Mouse (Mus musculus): ENCODE data around the gene Tspo2. TPM values are rescaled to one million over a fixed set of nuclear protein-coding genes. Genes with fewer than 3 reads are reported as not detected.
A peak's percentile ranks its signal among the peaks of the same experiment; 100 is the strongest.

Tspo2 gene
- polyA plus RNA-seq, 1 experiment from 2014 or later: 0.24 TPM

DNA sequence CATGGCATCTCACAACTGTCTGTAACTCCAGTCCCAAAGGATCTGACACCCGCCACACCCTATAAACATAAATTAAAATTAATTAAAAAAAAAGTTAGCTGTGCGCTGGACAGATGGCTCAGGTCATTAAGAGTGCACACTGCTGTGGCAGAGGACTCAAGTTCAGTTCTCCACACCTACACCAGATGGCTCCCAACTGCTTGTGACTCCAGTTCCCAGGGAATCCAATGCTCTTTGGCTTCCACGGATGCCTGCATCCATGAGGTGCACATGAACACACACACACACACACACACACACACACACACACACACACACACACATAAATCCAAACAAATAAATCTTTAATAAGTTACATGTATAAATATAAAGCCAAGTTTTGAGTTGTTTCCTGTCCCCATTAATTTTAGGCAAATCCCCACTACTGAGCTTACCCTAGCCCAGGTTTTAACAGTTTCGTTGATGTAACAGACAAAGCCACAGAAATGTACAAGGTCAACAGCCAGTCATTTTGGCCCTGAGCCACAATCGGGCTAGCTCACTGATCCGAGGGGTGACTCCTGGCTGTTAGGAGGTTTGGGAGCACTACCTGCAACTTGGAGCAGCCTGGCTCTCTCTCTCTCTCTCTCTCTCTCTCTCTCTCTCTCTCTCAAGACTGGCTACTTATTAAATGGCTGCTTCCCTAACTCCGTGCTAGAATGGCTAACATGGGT, 8.4 kb downstream of the Tspo2 start:
- Histone ChIP-seq H3K9me3 (no peaks in the 10 kb centered on the region), H3K4me1 (peaks cover 3% of the 10 kb centered on the region), H3K27ac (replicated peaks) (no peak overlapping the region), H3K27me3 (replicated peaks; ENCODE audit: low read depth, poor library complexity, severe bottlenecking) (no peaks in the 10 kb centered on the region), H3K36me3 (replicated peaks) (no peaks in the 10 kb centered on the region), H3K4me3 (no peak overlapping the region)
- DNase-seq (ENCODE audit: low spot score): no peak
- 82% methylated on average over 7 of the region's 7 CpGs for WGBS

- no peaks in the 10 kb centered on the region for H3K27me3 ChIP-seq (replicated peaks; ENCODE audit: low read depth, poor library complexity, severe bottlenecking)
- peak overlapping the region; percentile 84 for H3K27ac ChIP-seq (replicated peaks)
- 16% methylated on average over 7 of the region's 7 CpGs for WGBS
- peaks cover 31% of the 10 kb centered on the region for H3K4me1 ChIP-seq
- H3K36me3 ChIP-seq (replicated peaks): no peaks in the 10 kb centered on the region
- H3K4me3 ChIP-seq: no peak overlapping the region
- DNase-seq (ENCODE audit: low spot score): peak; percentile 75
- H3K9me3 ChIP-seq: no peaks in the 10 kb centered on the region
These were observed 13.9 kb downstream of the Tspo2 start for GRCm38 (mm10) chr17:48437421-48437911.

- no peaks in the 10 kb centered on the region for H3K9me3 ChIP-seq
- peaks cover 34% of the 10 kb centered on the region for H3K4me1 ChIP-seq
- DNase-seq (ENCODE audit: low spot score): no peak
- H3K27me3 ChIP-seq (replicated peaks; ENCODE audit: low read depth, poor library complexity, severe bottlenecking): no peaks in the 10 kb centered on the region
- no peak overlapping the region for H3K4me3 ChIP-seq
- H3K36me3 ChIP-seq (replicated peaks): no peaks in the 10 kb centered on the region
- H3K27ac ChIP-seq (replicated peaks): peak overlapping the region; percentile 8; the same call in 1 of the 2 replicates
- WGBS: 75% methylated on average over 1 of the region's 1 CpGs
These were observed 14.8 kb downstream of the Tspo2 start for GRCm38 (mm10) chr17:48436487-48436886.

GRCm38 (mm10) chr17:48434479-48434878, 16.8 kb downstream of the Tspo2 start:
- DNase-seq (ENCODE audit: low spot score): no peak
- 86% methylated on average over 5 of the region's 5 CpGs for WGBS

GRCm38 (mm10) chr17:48433689-48434330, 17.5 kb downstream of the Tspo2 start:
- H3K27me3 ChIP-seq (replicated peaks; ENCODE audit: low read depth, poor library complexity, severe bottlenecking): no peaks in the 10 kb centered on the region
- H3K9me3 ChIP-seq: no peaks in the 10 kb centered on the region
- H3K4me3 ChIP-seq: no peak overlapping the region
- H3K27ac ChIP-seq (replicated peaks): no peak overlapping the region
- H3K36me3 ChIP-seq (replicated peaks): no peaks in the 10 kb centered on the region
- WGBS: 65% methylated on average over 6 of the region's 6 CpGs
- DNase-seq (ENCODE audit: low spot score): no peak
- H3K4me1 ChIP-seq: peaks cover 56% of the 10 kb centered on the region

More at GRCm38 (mm10) chr17:48434479-48434878, 16.8 kb downstream of the Tspo2 start:
- peaks cover 52% of the 10 kb centered on the region for H3K4me1 ChIP-seq
- H3K27me3 ChIP-seq (replicated peaks; ENCODE audit: low read depth, poor library complexity, severe bottlenecking): no peaks in the 10 kb centered on the region
- no peak overlapping the region for H3K4me3 ChIP-seq
- no peak overlapping the region for H3K27ac ChIP-seq (replicated peaks)
- H3K36me3 ChIP-seq (replicated peaks): no peaks in the 10 kb centered on the region
- no peaks in the 10 kb centered on the region for H3K9me3 ChIP-seq

- no peaks in the 10 kb centered on the region for H3K36me3 ChIP-seq (replicated peaks)
- DNase-seq (ENCODE audit: low spot score): no peak
- 74% methylated on average over 20 of the region's 20 CpGs for WGBS
- H3K27me3 ChIP-seq (replicated peaks; ENCODE audit: low read depth, poor library complexity, severe bottlenecking): no peaks in the 10 kb centered on the region
- no peaks in the 10 kb centered on the region for H3K9me3 ChIP-seq
- H3K27ac ChIP-seq (replicated peaks): no peak overlapping the region
- H3K4me3 ChIP-seq: no peak overlapping the region
- peaks cover 62% of the 10 kb centered on the region for H3K4me1 ChIP-seq
These were observed 18.2 kb downstream of the Tspo2 start for GRCm38 (mm10) chr17:48433006-48433655.

GRCm38 (mm10) chr17:48432158-48432980, 19.0 kb downstream of the Tspo2 start, which contains the start of gene Apobec2:
Apobec2 (minus strand) TSS chr17:48432930.
- peak within 1 kb of the TSS; percentile 19; the same call in 1 of the 2 replicates for H3K27ac ChIP-seq (replicated peaks)
- no peaks in the 10 kb centered on the region for H3K9me3 ChIP-seq
- H3K4me3 ChIP-seq: no peak within 1 kb of the TSS
- peaks cover 59% of the 10 kb centered on the region for H3K4me1 ChIP-seq
- 62% methylated on average over 16 of the region's 16 CpGs for WGBS
- no peaks in the 10 kb centered on the region for H3K27me3 ChIP-seq (replicated peaks; ENCODE audit: low read depth, poor library complexity, severe bottlenecking)
- no peak for DNase-seq (ENCODE audit: low spot score)
- H3K36me3 ChIP-seq (replicated peaks): no peaks in the 10 kb centered on the region

DNA sequence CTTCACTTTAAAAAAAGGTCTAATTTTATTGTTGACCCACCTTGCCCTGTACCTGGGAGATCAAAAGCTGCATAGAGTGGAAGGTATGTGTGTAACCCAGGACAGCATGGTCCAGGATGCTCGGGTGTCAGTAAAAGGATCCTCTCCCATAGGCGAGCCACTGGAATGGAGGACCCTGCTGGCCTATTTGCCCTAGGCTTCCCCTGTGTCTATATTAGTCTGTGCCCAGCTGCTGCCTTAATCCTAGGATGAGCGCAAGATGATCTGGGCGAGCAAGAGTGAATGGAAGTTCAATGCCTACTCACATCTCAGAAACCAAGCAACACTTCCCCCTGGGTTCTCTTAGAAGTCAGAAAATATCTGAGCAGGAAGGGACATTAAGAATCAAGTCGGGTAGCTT, 20.3 kb downstream of the Tspo2 start:
- Histone ChIP-seq H3K9me3 (no peaks in the 10 kb centered on the region), H3K4me1 (peaks cover 58% of the 10 kb centered on the region), H3K27me3 (replicated peaks; ENCODE audit: low read depth, poor library complexity, severe bottlenecking) (no peaks in the 10 kb centered on the region), H3K27ac (replicated peaks) (no peak overlapping the region), H3K36me3 (replicated peaks) (no peaks in the 10 kb centered on the region), H3K4me3 (no peak overlapping the region)
- DNase-seq (ENCODE audit: low spot score): no peak
- WGBS: 70% methylated on average over 5 of the region's 5 CpGs

DNA sequence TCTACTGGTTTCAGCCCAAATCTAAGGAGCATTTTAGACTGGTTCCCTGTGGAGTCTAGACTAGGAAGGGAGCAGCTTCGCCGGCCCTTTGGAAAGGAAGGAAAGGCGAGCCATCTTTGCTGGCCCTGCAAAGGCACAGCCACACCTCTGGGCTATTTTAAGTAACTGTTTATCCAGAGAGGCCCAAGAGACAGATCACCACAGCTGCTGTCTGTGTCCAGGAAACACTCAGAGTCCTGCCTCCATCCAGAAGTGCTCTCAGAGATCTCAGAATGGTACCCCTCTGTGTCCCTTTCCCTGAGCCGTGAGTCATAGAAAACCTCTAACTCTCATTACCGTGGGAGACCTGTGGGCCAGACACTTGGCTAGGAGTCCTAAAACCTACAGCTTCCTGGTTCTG, 20.9 kb downstream of the Tspo2 start:
- DNase-seq (ENCODE audit: low spot score): no peak
- no peak overlapping the region for H3K4me3 ChIP-seq
- H3K36me3 ChIP-seq (replicated peaks): no peaks in the 10 kb centered on the region
- H3K27me3 ChIP-seq (replicated peaks; ENCODE audit: low read depth, poor library complexity, severe bottlenecking): no peaks in the 10 kb centered on the region
- H3K9me3 ChIP-seq: no peaks in the 10 kb centered on the region
- WGBS: 45% methylated on average over 5 of the region's 5 CpGs
- H3K27ac ChIP-seq (replicated peaks): peak overlapping the region; percentile 70
- peaks cover 62% of the 10 kb centered on the region for H3K4me1 ChIP-seq

DNA sequence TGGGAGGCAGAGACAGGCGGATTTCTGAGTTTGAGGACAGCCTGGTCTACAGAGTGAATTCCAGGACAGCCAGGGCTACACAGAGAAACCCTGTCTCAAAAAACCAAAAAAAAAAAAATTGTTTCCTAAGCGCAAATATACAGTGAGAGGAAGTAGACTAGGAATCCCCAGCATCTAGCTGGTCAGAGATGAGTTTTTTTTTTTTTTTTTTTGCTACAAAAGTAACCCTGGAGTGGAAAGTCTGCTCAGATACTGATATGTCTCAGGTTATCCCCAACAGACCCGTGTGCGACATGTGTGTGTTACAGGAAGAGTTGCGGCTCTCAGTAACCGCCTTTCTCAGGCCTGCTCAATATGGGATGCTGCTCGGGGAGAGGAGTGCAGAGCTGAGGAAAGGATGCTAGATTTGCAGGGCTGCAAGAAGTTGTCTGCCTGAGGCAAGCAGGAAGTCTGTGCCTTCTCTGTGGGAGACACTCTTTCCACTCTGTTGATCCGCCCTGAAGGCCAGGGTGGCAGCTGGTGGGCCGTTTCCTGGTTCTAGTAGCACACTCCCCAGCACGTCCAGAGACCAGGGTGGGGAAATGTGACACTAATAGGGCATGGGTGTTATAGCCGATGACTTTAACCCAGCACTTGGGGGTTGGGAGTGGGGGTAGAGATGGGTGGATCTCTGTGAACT, 23.3 kb downstream of the Tspo2 start:
- no peak overlapping the region for H3K4me3 ChIP-seq
- H3K9me3 ChIP-seq: no peaks in the 10 kb centered on the region
- no peaks in the 10 kb centered on the region for H3K36me3 ChIP-seq (replicated peaks)
- no peak for DNase-seq (ENCODE audit: low spot score)
- no peaks in the 10 kb centered on the region for H3K27me3 ChIP-seq (replicated peaks; ENCODE audit: low read depth, poor library complexity, severe bottlenecking)
- H3K4me1 ChIP-seq: peaks cover 58% of the 10 kb centered on the region
- WGBS: 48% methylated on average over 11 of the region's 11 CpGs
- peak overlapping the region; percentile 60; the same call in 1 of the 2 replicates for H3K27ac ChIP-seq (replicated peaks)

DNA sequence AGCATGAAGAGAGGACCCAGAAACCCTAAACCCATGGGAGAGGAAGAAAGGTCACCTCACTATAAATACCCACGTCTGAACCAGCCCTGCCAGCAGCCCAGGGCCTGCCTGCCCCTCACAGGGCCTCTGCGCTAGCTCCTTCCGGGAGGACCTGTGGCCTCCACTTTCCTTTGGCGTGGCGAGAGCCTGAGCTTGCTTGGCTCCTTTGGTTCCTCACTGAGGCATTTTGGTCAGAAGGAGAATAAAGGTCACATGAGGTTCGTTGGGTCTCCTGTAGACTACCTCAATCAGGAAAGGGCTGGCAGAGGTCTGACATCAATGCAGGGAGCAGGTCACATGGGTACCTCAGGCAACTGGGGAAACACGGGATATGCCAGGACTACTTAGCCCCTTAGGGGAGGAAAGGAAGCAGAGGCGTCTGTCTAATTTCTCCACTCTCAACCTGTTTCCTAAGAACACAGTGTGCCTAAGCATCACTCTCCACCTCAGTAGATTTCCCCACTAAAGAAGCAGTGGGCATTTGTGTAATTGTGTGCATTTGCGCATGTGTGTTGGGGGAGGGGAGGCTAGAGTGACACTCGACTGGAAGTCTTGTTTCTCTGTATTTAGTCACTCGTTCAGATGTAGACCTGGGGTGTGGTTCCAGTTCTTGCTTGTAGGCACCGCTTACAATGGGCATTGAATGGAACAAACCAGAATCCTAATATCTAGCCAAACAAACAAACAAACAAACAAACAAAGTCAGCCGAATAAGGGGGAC, 24.2 kb downstream of the Tspo2 start:
- Histone ChIP-seq H3K9me3 (no peaks in the 10 kb centered on the region), H3K27me3 (replicated peaks; ENCODE audit: low read depth, poor library complexity, severe bottlenecking) (no peaks in the 10 kb centered on the region), H3K36me3 (replicated peaks) (no peaks in the 10 kb centered on the region), H3K4me3 (no peak overlapping the region), H3K27ac (replicated peaks) (peak overlapping the region; percentile 42), H3K4me1 (peaks cover 50% of the 10 kb centered on the region)
- peak; percentile 38 for DNase-seq (ENCODE audit: low spot score)
- 46% methylated on average over 13 of the region's 13 CpGs for WGBS

Data from embryonic facial prominence, embryonic 10.5 days (tissue).